Mouse (Mus musculus): ENCODE data around the gene Ociad1.

DNA sequence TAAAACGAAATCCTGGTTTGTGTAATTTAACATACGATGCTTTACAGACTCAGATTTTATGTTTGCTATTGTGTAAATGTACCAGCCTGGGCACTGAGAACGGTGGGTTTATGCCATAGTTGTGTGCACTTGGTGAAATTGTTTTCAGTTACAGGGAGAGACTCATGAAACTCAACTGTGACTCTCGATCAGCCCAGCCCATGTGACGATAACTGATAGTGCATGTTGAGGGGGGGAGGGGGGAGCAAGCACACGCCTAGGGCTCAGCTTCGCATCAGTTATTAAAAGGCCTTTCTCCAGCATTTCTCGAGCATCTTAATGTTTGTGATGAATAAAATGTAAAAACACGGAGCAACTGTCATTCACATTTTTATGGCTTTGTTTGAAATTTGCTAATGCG, 21.0 kb downstream of the Ociad1 start:
- TF ChIP-seq CTCF (IDR thresholded peaks at IDR 0.05; ENCODE audit: low read depth, low read length) (no peak), POLR2A (IDR thresholded peaks at IDR 0.05; ENCODE audit: insufficient read depth, low read length) (no peak)
